Mouse (Mus musculus): Measurements from ENCODE around the gene Snap23. TPM values are rescaled to one million over a fixed set of nuclear protein-coding genes. Genes with fewer than 3 reads are reported as not detected.

The Snap23 gene
- polyA plus RNA-seq, 1 experiment from 2014 or later: 55.2 TPM

- H3K27me3 ChIP-seq (ENCODE audit: insufficient read depth, low read length): no peaks in the 10 kb centered on the region
- H3K4me2 ChIP-seq (replicated peaks; ENCODE audit: low read depth, low read length): no peak overlapping the region
- H3K4me1 ChIP-seq (ENCODE audit: insufficient read depth, low read length): no peaks in the 10 kb centered on the region
- no peaks in the 10 kb centered on the region for H3K9me3 ChIP-seq (ENCODE audit: low read length)
- H3K27ac ChIP-seq (ENCODE audit: low read length): no peak overlapping the region
- WGBS: 96% methylated on average over 5 of the region's 5 CpGs
- no peak overlapping the region for H3K9ac ChIP-seq (replicated peaks; ENCODE audit: low read length)
- H3K36me3 ChIP-seq (ENCODE audit: insufficient read depth, low read length): peaks cover 18% of the 10 kb centered on the region
- no peak for ATAC-seq (ENCODE audit: low FRiP score, low TSS enrichment)
- H3K4me3 ChIP-seq (ENCODE audit: low read length): no peak overlapping the region
Observed at GRCm38 (mm10) chr2:120616279-120617163, 49.0 kb downstream of the Snap23 start.

DNA sequence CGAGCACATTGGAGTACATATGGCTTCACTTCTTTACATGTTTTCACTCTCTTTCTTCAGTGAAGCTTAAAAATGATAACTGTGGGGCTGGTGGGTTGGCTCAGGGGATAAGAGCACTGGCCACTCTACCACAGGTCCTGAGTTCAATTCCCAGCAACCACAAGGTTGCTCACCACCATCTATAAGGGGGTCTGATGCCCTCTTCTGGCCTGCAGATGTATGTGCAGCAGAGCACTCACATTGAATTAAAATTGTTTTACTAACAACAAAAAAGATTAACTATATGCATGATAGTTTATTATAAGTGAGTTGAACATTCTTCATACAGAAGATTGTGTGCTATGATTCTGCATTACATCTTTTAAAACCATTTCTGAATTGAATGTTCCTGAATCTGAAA is 52.1 kb downstream of the Snap23 start:
- Histone ChIP-seq H3K4me2 (replicated peaks; ENCODE audit: low read depth, low read length) (no peak overlapping the region), H3K4me3 (ENCODE audit: low read length) (no peak overlapping the region), H3K27me3 (ENCODE audit: insufficient read depth, low read length) (no peaks in the 10 kb centered on the region), H3K27ac (ENCODE audit: low read length) (no peak overlapping the region), H3K9me3 (ENCODE audit: low read length) (no peaks in the 10 kb centered on the region), H3K36me3 (ENCODE audit: insufficient read depth, low read length) (peaks cover 18% of the 10 kb centered on the region), H3K9ac (replicated peaks; ENCODE audit: low read length) (no peak overlapping the region), H3K4me1 (ENCODE audit: insufficient read depth, low read length) (no peaks in the 10 kb centered on the region)
- 96% methylated on average over 1 of the region's 1 CpGs for whole genome bisulfite sequencing
- no peak for ATAC-seq (ENCODE audit: low FRiP score, low TSS enrichment)

GRCm38 (mm10) chr2:120622920-120623319 is 55.4 kb downstream of the Snap23 start:
- peaks cover 11% of the 10 kb centered on the region for H3K36me3 ChIP-seq (ENCODE audit: insufficient read depth, low read length)
- H3K9ac ChIP-seq (replicated peaks; ENCODE audit: low read length): no peak overlapping the region
- H3K9me3 ChIP-seq (ENCODE audit: low read length): no peaks in the 10 kb centered on the region
- H3K27me3 ChIP-seq (ENCODE audit: insufficient read depth, low read length): no peaks in the 10 kb centered on the region
- ATAC-seq (ENCODE audit: low FRiP score, low TSS enrichment): no peak
- no peaks in the 10 kb centered on the region for H3K4me1 ChIP-seq (ENCODE audit: insufficient read depth, low read length)
- H3K27ac ChIP-seq (ENCODE audit: low read length): no peak overlapping the region
- H3K4me2 ChIP-seq (replicated peaks; ENCODE audit: low read depth, low read length): no peak overlapping the region
- no peak overlapping the region for H3K4me3 ChIP-seq (ENCODE audit: low read length)

- WGBS: 29% methylated on average over 10 of the region's 10 CpGs
- H3K27me3 ChIP-seq (ENCODE audit: insufficient read depth, low read length): no peaks in the 10 kb centered on the region
- no peak overlapping the region for H3K27ac ChIP-seq (ENCODE audit: low read length)
- H3K9me3 ChIP-seq (ENCODE audit: low read length): no peaks in the 10 kb centered on the region
- H3K4me3 ChIP-seq (ENCODE audit: low read length): peak overlapping the region; percentile 60
- H3K36me3 ChIP-seq (ENCODE audit: insufficient read depth, low read length): no peaks in the 10 kb centered on the region
- H3K4me2 ChIP-seq (replicated peaks; ENCODE audit: low read depth, low read length): peak overlapping the region; percentile 65
- H3K9ac ChIP-seq (replicated peaks; ENCODE audit: low read length): peak overlapping the region; percentile 22
- ATAC-seq (ENCODE audit: low FRiP score, low TSS enrichment): peak; percentile 20; the same call in 1 of the 2 replicates
- 0 out of 2 replicates have a peak, but pooled peaks cover 5% of the 10 kb centered on the region for H3K4me1 ChIP-seq (ENCODE audit: insufficient read depth, low read length)
Observed at GRCm38 (mm10) chr2:120628076-120628865, 60.8 kb downstream of the Snap23 start.

GRCm38 (mm10) chr2:120628886-120629735 is 61.6 kb downstream of the Snap23 start, which contains the start of gene Stard9:
Stard9 (plus strand) TSS chr2:120629121.
- Histone ChIP-seq H3K9ac (replicated peaks; ENCODE audit: low read length) (peak within 1 kb of the TSS; percentile 64), H3K4me2 (replicated peaks; ENCODE audit: low read depth, low read length) (peak within 1 kb of the TSS; percentile 65), H3K9me3 (ENCODE audit: low read length) (no peaks in the 10 kb centered on the region), H3K4me3 (ENCODE audit: low read length) (peak within 1 kb of the TSS; percentile 60), H3K27me3 (ENCODE audit: insufficient read depth, low read length) (no peaks in the 10 kb centered on the region), H3K4me1 (ENCODE audit: insufficient read depth, low read length) (0 out of 2 replicates have a peak, but pooled peaks cover 5% of the 10 kb centered on the region), H3K36me3 (ENCODE audit: insufficient read depth, low read length) (no peaks in the 10 kb centered on the region), H3K27ac (ENCODE audit: low read length) (0 out of 2 replicates have a peak within 1 kb of the TSS, but pooled peaks have one; percentile 27)
- 1% methylated on average over 36 of the region's 36 CpGs for WGBS
- peak; percentile 100 for ATAC-seq (ENCODE audit: low FRiP score, low TSS enrichment)

DNA sequence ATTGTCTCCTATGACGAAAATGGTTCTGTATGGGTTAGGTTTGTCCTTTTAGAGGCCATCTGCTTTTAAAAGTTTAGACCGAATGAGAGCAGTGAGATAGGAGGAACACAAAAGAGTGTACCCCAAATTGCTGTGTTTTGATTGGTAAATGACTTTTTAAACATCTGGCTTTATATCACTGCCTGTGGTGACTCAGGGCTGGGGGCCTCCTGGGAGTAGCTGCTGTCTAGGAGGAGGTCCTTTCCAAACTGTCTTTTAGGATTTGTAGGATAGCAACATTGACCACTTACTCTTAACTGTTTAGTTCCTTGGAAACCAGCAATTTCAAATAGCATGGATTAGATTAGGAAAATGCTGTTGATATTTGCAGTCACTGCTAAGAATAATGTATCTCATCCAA is 62.8 kb downstream of the Snap23 start:
- Histone ChIP-seq H3K9me3 (ENCODE audit: low read length) (no peaks in the 10 kb centered on the region), H3K9ac (replicated peaks; ENCODE audit: low read length) (no peak overlapping the region), H3K27me3 (ENCODE audit: insufficient read depth, low read length) (no peaks in the 10 kb centered on the region), H3K4me3 (ENCODE audit: low read length) (peak overlapping the region; percentile 60; the same call in 1 of the 2 replicates), H3K36me3 (ENCODE audit: insufficient read depth, low read length) (peaks cover 8% of the 10 kb centered on the region; the same call in 1 of the 2 replicates), H3K4me2 (replicated peaks; ENCODE audit: low read depth, low read length) (peak overlapping the region; percentile 65; the same call in 1 of the 2 replicates), H3K4me1 (ENCODE audit: insufficient read depth, low read length) (0 out of 2 replicates have a peak, but pooled peaks cover 5% of the 10 kb centered on the region), H3K27ac (ENCODE audit: low read length) (no peak overlapping the region)
- ATAC-seq (ENCODE audit: low FRiP score, low TSS enrichment): no peak
- WGBS: 72% methylated on average over 2 of the region's 2 CpGs

DNA sequence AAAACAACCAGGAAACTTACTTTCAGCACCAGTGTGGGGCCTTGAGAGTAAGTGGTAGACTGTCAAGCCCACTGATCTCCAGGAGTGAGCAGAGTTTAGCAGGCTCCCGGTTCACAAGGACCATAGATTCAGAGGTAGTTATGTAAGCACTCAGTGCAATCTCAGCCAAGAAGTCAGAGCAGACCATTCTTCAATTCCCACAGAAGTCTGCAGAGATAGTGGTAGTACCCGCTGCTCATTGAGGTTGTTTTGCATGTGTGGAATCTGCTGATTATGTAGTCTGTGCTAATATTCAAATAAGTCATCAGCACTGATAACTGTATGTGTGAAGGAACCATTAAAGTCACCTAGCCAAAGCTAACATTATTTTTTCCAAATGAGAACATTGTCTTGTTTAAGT is 63.2 kb downstream of the Snap23 start:
- no peak for ATAC-seq (ENCODE audit: low FRiP score, low TSS enrichment)
- H3K9me3 ChIP-seq (ENCODE audit: low read length): no peaks in the 10 kb centered on the region
- H3K36me3 ChIP-seq (ENCODE audit: insufficient read depth, low read length): peaks cover 10% of the 10 kb centered on the region; the same call in 1 of the 2 replicates
- no peaks in the 10 kb centered on the region for H3K27me3 ChIP-seq (ENCODE audit: insufficient read depth, low read length)
- 0 out of 2 replicates have a peak, but pooled peaks cover 5% of the 10 kb centered on the region for H3K4me1 ChIP-seq (ENCODE audit: insufficient read depth, low read length)
- H3K4me3 ChIP-seq (ENCODE audit: low read length): no peak overlapping the region
- WGBS: 76% methylated on average over 2 of the region's 2 CpGs
- H3K4me2 ChIP-seq (replicated peaks; ENCODE audit: low read depth, low read length): peak overlapping the region; percentile 23; the same call in 1 of the 2 replicates
- no peak overlapping the region for H3K9ac ChIP-seq (replicated peaks; ENCODE audit: low read length)
- no peak overlapping the region for H3K27ac ChIP-seq (ENCODE audit: low read length)

DNA sequence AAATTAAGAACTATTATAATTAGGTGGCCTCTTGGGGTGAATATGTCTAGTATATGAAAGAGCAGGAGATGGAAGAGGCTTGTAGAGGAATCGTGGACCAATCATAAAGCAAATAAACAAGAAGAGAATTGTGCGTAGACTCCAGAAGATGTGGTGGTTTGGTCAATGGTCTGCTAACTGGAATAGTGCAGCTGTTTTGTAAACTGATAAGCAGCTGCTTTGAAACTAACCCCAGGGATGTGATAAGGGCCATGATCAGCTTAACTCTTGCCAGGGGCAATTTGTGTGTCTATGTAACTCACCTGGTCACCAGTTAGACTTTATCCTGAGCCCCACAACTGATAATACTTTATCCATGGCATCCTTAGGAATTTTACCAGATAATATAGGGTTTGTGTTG is 64.0 kb downstream of the Snap23 start:
- ATAC-seq (ENCODE audit: low FRiP score, low TSS enrichment): no peak
- Histone ChIP-seq H3K4me3 (ENCODE audit: low read length) (no peak overlapping the region), H3K27ac (ENCODE audit: low read length) (no peak overlapping the region), H3K4me2 (replicated peaks; ENCODE audit: low read depth, low read length) (no peak overlapping the region), H3K9ac (replicated peaks; ENCODE audit: low read length) (no peak overlapping the region), H3K36me3 (ENCODE audit: insufficient read depth, low read length) (peaks cover 10% of the 10 kb centered on the region; the same call in 1 of the 2 replicates), H3K4me1 (ENCODE audit: insufficient read depth, low read length) (0 out of 2 replicates have a peak, but pooled peaks cover 5% of the 10 kb centered on the region), H3K27me3 (ENCODE audit: insufficient read depth, low read length) (no peaks in the 10 kb centered on the region), H3K9me3 (ENCODE audit: low read length) (no peaks in the 10 kb centered on the region)
- 94% methylated on average over 2 of the region's 2 CpGs for WGBS

DNA sequence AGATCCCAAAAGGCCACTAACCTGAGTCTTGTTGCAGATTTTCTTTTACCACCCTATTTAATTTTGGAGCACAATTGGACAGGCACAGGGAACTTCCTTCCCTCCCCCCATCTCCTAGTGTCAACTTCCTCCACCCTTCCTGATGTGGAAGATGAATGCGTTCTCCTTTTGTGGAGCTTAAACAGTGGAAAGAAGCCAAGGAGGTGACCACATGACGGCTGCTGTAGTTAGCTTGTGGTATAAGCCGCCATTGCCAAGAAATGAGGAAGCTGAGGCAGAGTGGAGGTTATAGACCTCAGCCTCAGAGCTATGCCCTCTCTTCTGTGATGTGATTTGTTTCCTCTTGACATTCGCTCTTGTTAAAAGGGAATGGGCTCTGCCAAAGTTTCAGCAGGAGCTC is 64.5 kb downstream of the Snap23 start:
- WGBS: 63% methylated on average over 4 of the region's 4 CpGs
- Histone ChIP-seq H3K27me3 (ENCODE audit: insufficient read depth, low read length) (no peaks in the 10 kb centered on the region), H3K9me3 (ENCODE audit: low read length) (no peaks in the 10 kb centered on the region), H3K4me3 (ENCODE audit: low read length) (no peak overlapping the region), H3K9ac (replicated peaks; ENCODE audit: low read length) (no peak overlapping the region), H3K36me3 (ENCODE audit: insufficient read depth, low read length) (peaks cover 10% of the 10 kb centered on the region; the same call in 1 of the 2 replicates), H3K4me1 (ENCODE audit: insufficient read depth, low read length) (0 out of 2 replicates have a peak, but pooled peaks cover 5% of the 10 kb centered on the region), H3K4me2 (replicated peaks; ENCODE audit: low read depth, low read length) (no peak overlapping the region), H3K27ac (ENCODE audit: low read length) (no peak overlapping the region; the same call in 1 of the 2 replicates)
- no peak for ATAC-seq (ENCODE audit: low FRiP score, low TSS enrichment)
